Comparison of ENCODE assay signal across 14 mouse cellular contexts in the genomic region with DNA sequence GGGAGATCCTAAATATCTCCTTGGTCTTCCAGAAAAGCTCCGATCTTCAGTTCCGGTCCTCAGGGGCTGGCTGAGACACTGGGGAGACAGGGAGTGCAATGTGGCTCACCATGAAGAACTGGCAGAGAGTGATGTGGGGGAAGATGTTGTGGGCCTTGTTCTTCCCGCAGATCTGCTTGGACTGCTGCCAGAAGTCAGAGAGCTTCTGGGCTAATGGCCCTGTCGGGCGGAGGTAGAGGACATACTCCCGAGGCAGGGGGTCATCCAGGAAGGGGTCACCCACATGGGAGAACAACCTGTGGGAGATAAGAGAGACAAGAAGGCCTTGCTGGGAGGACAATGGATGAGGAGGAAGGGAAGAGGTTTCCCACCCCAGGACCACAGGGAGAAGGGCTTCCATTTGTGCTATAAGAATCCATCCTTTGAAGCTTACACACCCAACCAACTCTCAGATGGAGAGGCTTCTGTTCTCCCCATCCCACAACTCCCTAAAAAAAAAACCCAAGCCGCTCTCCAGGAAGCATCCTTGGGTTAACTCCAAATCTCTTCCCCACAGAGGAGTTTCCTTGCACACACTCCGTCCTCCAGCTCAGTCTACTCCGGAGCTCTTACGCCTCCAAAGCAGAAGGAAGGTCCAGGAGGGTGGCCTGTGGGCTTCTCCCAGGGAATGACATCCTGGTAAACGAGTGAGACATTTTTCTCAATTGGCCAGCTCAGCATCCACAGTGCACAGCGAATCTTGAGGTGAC. TPM values are rescaled to one million over a fixed set of nuclear protein-coding genes. Genes with fewer than 3 reads are reported as not detected.
DNase-seq lines count a peak whose midpoint lies in the region; ATAC-seq and TF ChIP-seq lines count a peak whose summit lies in the region.
"Had no signal": no experiment of that assay in that cellular context is flagged by ENCODE, and none has a peak within 500 bp of the region (broad histone marks: within the 10 kb centered on the region; RNA-seq: fewer than 3 reads in every experiment).

No protein-coding gene starts in this region.

- no peaks in the 10 kb centered on the region for H3K9me3 ChIP-seq in lung, embryonic 14.5 days (ENCODE audit: low read depth, low read length)
- H3K9me3 ChIP-seq in hindbrain, embryonic 14.5 days (ENCODE audit: control insufficient read depth, low read length): no peaks in the 10 kb centered on the region
- H3K9me3 ChIP-seq in neural tube, embryonic 15.5 days (replicated peaks): no peaks in the 10 kb centered on the region

- WGBS in cerebellum, adult 2 months: 32% methylated on average over 12 of the region's 12 CpGs
- WGBS in lung, embryonic 14.5 days: 42% methylated on average over 12 of the region's 12 CpGs
- 54% methylated on average over 12 of the region's 12 CpGs for WGBS in hindbrain, embryonic 14.5 days
- WGBS in neural tube, embryonic 15.5 days: 55% methylated on average over 12 of the region's 12 CpGs

- H3K4me1 ChIP-seq in cerebellum, adult 2 months (ENCODE audit: control insufficient read depth, insufficient read depth, low read length): peaks cover 42% of the 10 kb centered on the region
- peaks cover 10% of the 10 kb centered on the region; the same call in 1 of the 2 replicates for H3K4me1 ChIP-seq in lung, embryonic 14.5 days (ENCODE audit: insufficient read depth)
- peaks cover 23% of the 10 kb centered on the region for H3K4me1 ChIP-seq in hindbrain, embryonic 14.5 days (replicated peaks; ENCODE audit: control insufficient read depth, insufficient read depth, low read length)
- peaks cover 16% of the 10 kb centered on the region for H3K4me1 ChIP-seq in neural tube, embryonic 15.5 days

- H3K9ac ChIP-seq in lung, embryonic 14.5 days: no peak overlapping the region
- H3K9ac ChIP-seq in hindbrain, embryonic 14.5 days: no peak overlapping the region
- H3K9ac ChIP-seq in neural tube, embryonic 15.5 days (replicated peaks): no peak overlapping the region
- H3K9ac ChIP-seq: liver, postnatal 0 days had no signal

- no peak for ATAC-seq in lung, embryonic 14.5 days (ENCODE audit: insufficient read depth)
- ATAC-seq in hindbrain, embryonic 14.5 days (ENCODE audit: low FRiP score): no peak
- no peak for ATAC-seq in neural tube, embryonic 15.5 days (ENCODE audit: low FRiP score)
- ATAC-seq: activated CD4-positive, CD25-positive, alpha-beta regulatory T cell, adult 4 months; liver, postnatal 0 days had no signal

- H3K36me3 ChIP-seq in lung, embryonic 14.5 days (ENCODE audit: insufficient read depth): no peaks in the 10 kb centered on the region
- H3K36me3 ChIP-seq in hindbrain, embryonic 14.5 days (replicated peaks; ENCODE audit: control insufficient read depth, insufficient read depth): peaks cover 6% of the 10 kb centered on the region
- H3K36me3 ChIP-seq in neural tube, embryonic 15.5 days: peaks cover 9% of the 10 kb centered on the region; the same call in 1 of the 2 replicates

- no peak for TF ChIP-seq CTCF in cerebellum, adult 2 months (IDR thresholded peaks at IDR 0.05; ENCODE audit: borderline replicate concordance, insufficient read depth, low read depth, low read length)
- TF ChIP-seq CTCF in lung, embryonic 14.5 days (IDR thresholded peaks at IDR 0.05; ENCODE audit: low read depth): no peak

- no peak overlapping the region for H3K4me2 ChIP-seq in lung, embryonic 14.5 days
- 0 out of 2 replicates have a peak overlapping the region, but pooled peaks have one; percentile 12 for H3K4me2 ChIP-seq in hindbrain, embryonic 14.5 days (replicated peaks)
- H3K4me2 ChIP-seq in neural tube, embryonic 15.5 days: no peak overlapping the region

- peak overlapping the region; percentile 59; the same call in 1 of the 2 replicates for H3K27ac ChIP-seq in cerebellum, adult 2 months (ENCODE audit: insufficient read depth, low read length)
- no peak overlapping the region for H3K27ac ChIP-seq in lung, embryonic 14.5 days (ENCODE audit: low read depth)
- H3K27ac ChIP-seq in hindbrain, embryonic 14.5 days: peak overlapping the region; percentile 85
- H3K27ac ChIP-seq in neural tube, embryonic 15.5 days (replicated peaks): peak overlapping the region; percentile 52
- H3K27ac ChIP-seq: kidney, postnatal 0 days had no signal

- TF ChIP-seq POLR2A in cerebellum, adult 2 months (IDR thresholded peaks at IDR 0.05; ENCODE audit: borderline replicate concordance, insufficient read depth, low read length): no peak

- DNase-seq in cerebellum, adult 2 months: no peak
- no peak for DNase-seq in cerebellum, adult 18-20 months
- DNase-seq in lung, embryonic 14.5 days: peak; percentile 22
- DNase-seq in lung, postnatal 25 days (ENCODE audit: low spot score): no peak
- no peak for DNase-seq in hindbrain, embryonic 14.5 days (ENCODE audit: low spot score)
- DNase-seq in testis, postnatal 10 days (ENCODE audit: low spot score): no peak
- no peak for DNase-seq in gastrocnemius, postnatal 4 days (ENCODE audit: low spot score in 2 of 2)
- DNase-seq: gastrocnemius, postnatal 14 days; heart, postnatal 36 days; liver, postnatal 0 days had no signal

- no peaks in the 10 kb centered on the region for H3K27me3 ChIP-seq in cerebellum, adult 2 months (ENCODE audit: control insufficient read depth, insufficient read depth, low read length)
- no peaks in the 10 kb centered on the region for H3K27me3 ChIP-seq in lung, embryonic 14.5 days (ENCODE audit: insufficient read depth, low read length)
- H3K27me3 ChIP-seq in hindbrain, embryonic 14.5 days (ENCODE audit: control insufficient read depth, insufficient read depth, low read length): no peaks in the 10 kb centered on the region
- H3K27me3 ChIP-seq in neural tube, embryonic 15.5 days (replicated peaks): no peaks in the 10 kb centered on the region

- H3K4me3 ChIP-seq in cerebellum, adult 2 months (replicated peaks; ENCODE audit: insufficient read depth, low read depth, low read length): no peak overlapping the region
- H3K4me3 ChIP-seq in lung, embryonic 14.5 days (ENCODE audit: low read depth, low read length): no peak overlapping the region
- H3K4me3 ChIP-seq in hindbrain, embryonic 14.5 days (replicated peaks; ENCODE audit: low read length): no peak overlapping the region
- no peak overlapping the region for H3K4me3 ChIP-seq in neural tube, embryonic 15.5 days (replicated peaks)

RNA-seq across cellular contexts. Expression of gene Crtam, which starts 46.1 kb away (rescaled TPM):
- polyA plus RNA-seq in cerebellum, adult 2 months (2012; rRNA removed): 26.4 and 29.5 TPM in 2 replicates
- polyA plus RNA-seq in lung, embryonic 14.5 days (2014; fragmentation: Nextera tagmentation; extraction: Ambion mirVana): 0.07 and 0.09 TPM in 2 replicates
- polyA plus RNA-seq in hindbrain, embryonic 14.5 days (2014; fragmentation: Nextera tagmentation; extraction: Ambion mirVana): 0.13 and 0.39 TPM in 2 replicates
- polyA plus RNA-seq in neural tube, embryonic 15.5 days (2015; fragmentation: Nextera tagmentation; extraction: Ambion mirVana): 0.08 and 0.15 TPM in 2 replicates
- under 1 TPM; 0.10 to 0.29 TPM for total RNA-seq in gastrocnemius, postnatal 4 days (2021)
- total RNA-seq: gastrocnemius, postnatal 14 days; heart, postnatal 36 days had no signal
- polyA plus RNA-seq: cortical plate, adult 2 months had no signal

Comparison
In these comparisons a context has a peak if more than half of its experiments do, and no peak if none do; other contexts are left out.
1. RNA of gene Crtam, which starts 46.1 kb away (polyA plus RNA-seq): 26.4 to 29.5 TPM in cerebellum, adult 2 months; 0.13 to 0.39 TPM in hindbrain, embryonic 14.5 days, 0.08 to 0.15 TPM in neural tube, embryonic 15.5 days and 0.07 to 0.09 TPM in lung, embryonic 14.5 days; every median in the first group is over 10 times any median in the second.